Mouse (Mus musculus): Measurements from ENCODE around the gene Gm4305. TPM values are rescaled to one million over a fixed set of nuclear protein-coding genes. Genes with fewer than 3 reads are reported as not detected.
"Not testable (repeated sequence)": the region's sequence is repeated elsewhere in the genome, so short reads cannot be mapped to it uniquely, and the experiment has no call there.

Gene Gm4305
- total RNA-seq (2021), result not detected

GRCm38 (mm10) chr10:100350793-100351192 lies at the start of gene Gm4305:
TSS of gene Gm4305 (plus strand) at chr10:100351093.
- not testable (repeated sequence) for DNase-seq (ENCODE audit: extremely low spot score in 1 of 2, low spot score in 1 of 2)

GRCm38 (mm10) chr10:100335376-100335775 lies 15.5 kb upstream of the Gm4305 start, which contains the start of gene Gm4301:
TSS of gene Gm4301 (plus strand) at chr10:100335676.
- DNase-seq (ENCODE audit: extremely low spot score in 1 of 2, low spot score in 1 of 2), result not testable (repeated sequence)

GRCm38 (mm10) chr10:100340536-100340935 lies 10.4 kb upstream of the Gm4305 start, which contains the start of gene Gm4302:
TSS of gene Gm4302 (plus strand) at chr10:100340836.
- DNase-seq (ENCODE audit: extremely low spot score in 1 of 2, low spot score in 1 of 2), result not testable (repeated sequence)

GRCm38 (mm10) chr10:100345672-100346071 lies 5.2 kb upstream of the Gm4305 start, which contains the start of gene Gm4303:
TSS of gene Gm4303 (plus strand) at chr10:100345972.
- not testable (repeated sequence) for DNase-seq (ENCODE audit: extremely low spot score in 1 of 2, low spot score in 1 of 2)

- DNase-seq (ENCODE audit: extremely low spot score in 1 of 2, low spot score in 1 of 2), result peak; percentile 3 to 15
Measured at GRCm38 (mm10) chr10:100356841-100357240, 5.9 kb downstream of the Gm4305 start.

GRCm38 (mm10) chr10:100361038-100361437 lies 10.1 kb downstream of the Gm4305 start, which contains the start of gene Gm4307:
TSS of gene Gm4307 (plus strand) at chr10:100361338.
- DNase-seq (ENCODE audit: extremely low spot score in 1 of 2, low spot score in 1 of 2), result not testable (repeated sequence)

- not testable (repeated sequence) for DNase-seq (ENCODE audit: extremely low spot score in 1 of 2, low spot score in 1 of 2)
Measured at GRCm38 (mm10) chr10:100382460-100382859, 31.6 kb downstream of the Gm4305 start, which contains the start of gene Gm4312. TSS of gene Gm4312 (minus strand) at chr10:100382560.

Other genes with a start within 250 kb of the Gm4305 start
- not detected for gene Gm4301, start 15.4 kb upstream of the Gm4305 start, total RNA-seq (2021)
- not detected for gene Gm4302, start 10.3 kb upstream of the Gm4305 start, total RNA-seq (2021)
- gene Gm4303, start 5.1 kb upstream of the Gm4305 start, total RNA-seq (2021), result not detected
- not detected for gene Gm4307, start 10.2 kb downstream of the Gm4305 start, total RNA-seq (2021)
- not detected for gene Gm4312, start 31.5 kb downstream of the Gm4305 start, total RNA-seq (2021)
- 10 to 100 TPM; 12.1 to 14.4 TPM for gene Tmtc3, start 136.3 kb downstream of the Gm4305 start, total RNA-seq (2021)
- gene Cep290, start 136.5 kb downstream of the Gm4305 start, total RNA-seq (2021), result 10 to 100 TPM; 11.4 to 13.1 TPM
- 10 to 100 TPM; 18.0 to 29.4 TPM for gene 4930430F08Rik, start 239.3 kb downstream of the Gm4305 start, total RNA-seq (2021)
- gene 1700017N19Rik, start 239.4 kb downstream of the Gm4305 start, total RNA-seq (2021), result not detected